Mouse (Mus musculus) CH12F3 (cell line): ENCODE measurements at regions not wholly inside any gene's neighbourhood (a gene's known extent, or its start where the extent isn't known, plus 50 kb on each side); places are given as distances from the start of the nearest gene placed in this dataset.

Experiments used
- in situ Hi-C: fragments of 300-500 bp; cut with MboI; formaldehyde crosslinking; loops from 2 replicates; pipeline ENCODE4 v1.14.3; 2020; ENCODE audit warnings: low sequenced_read_pairs

- in situ Hi-C loops, result no loop called here
Measured at GRCm38 (mm10) chr1:73160199-73160598, 144.5 kb upstream of the Tnp1 start.

- in situ Hi-C loops, result no loop called here
Measured at GRCm38 (mm10) chr1:73159405-73159976, 143.8 kb upstream of the Tnp1 start.

- in situ Hi-C loops, result no loop called here
Measured at GRCm38 (mm10) chr1:73153438-73154097, 137.9 kb upstream of the Tnp1 start.

- in situ Hi-C loops, result no loop called here
Measured at GRCm38 (mm10) chr1:73149926-73150325, 134.2 kb upstream of the Tnp1 start.

- in situ Hi-C loops, result no loop called here
Measured at GRCm38 (mm10) chr1:73142845-73143244, 127.1 kb upstream of the Tnp1 start.

GRCm38 (mm10) chr1:73140557-73141345, 125.0 kb upstream of the Tnp1 start:
- in situ Hi-C loops, result no loop called here

GRCm38 (mm10) chr1:73130215-73130861, 114.6 kb upstream of the Tnp1 start:
- in situ Hi-C loops, result no loop called here

GRCm38 (mm10) chr1:73123012-73123411, 107.3 kb upstream of the Tnp1 start:
- in situ Hi-C loops, result no loop called here

- in situ Hi-C loops, result no loop called here
Measured at GRCm38 (mm10) chr1:73118661-73119060, 103.0 kb upstream of the Tnp1 start.

GRCm38 (mm10) chr1:73116526-73116925, 100.8 kb upstream of the Tnp1 start:
- in situ Hi-C loops, result no loop called here

- in situ Hi-C loops, result no loop called here
Measured at GRCm38 (mm10) chr1:73115854-73116253, 100.1 kb upstream of the Tnp1 start.

- in situ Hi-C loops, result no loop called here
Measured at GRCm38 (mm10) chr1:73113137-73113536, 97.4 kb upstream of the Tnp1 start.

- in situ Hi-C loops, result no loop called here
Measured at GRCm38 (mm10) chr1:73112711-73113110, 97.0 kb upstream of the Tnp1 start.

GRCm38 (mm10) chr1:73111911-73112310, 96.2 kb upstream of the Tnp1 start:
- in situ Hi-C loops, result no loop called here

- in situ Hi-C loops, result no loop called here
Measured at GRCm38 (mm10) chr1:73105856-73106463, 90.3 kb upstream of the Tnp1 start.

GRCm38 (mm10) chr1:73097645-73098440, 82.1 kb upstream of the Tnp1 start:
- in situ Hi-C loops, result no loop called here

- in situ Hi-C loops, result no loop called here
Measured at GRCm38 (mm10) chr1:73089636-73090035, 73.9 kb upstream of the Tnp1 start.

GRCm38 (mm10) chr1:73088494-73088893, 72.8 kb upstream of the Tnp1 start:
- in situ Hi-C loops, result no loop called here

- in situ Hi-C loops, result no loop called here
Measured at GRCm38 (mm10) chr1:73084946-73085345, 69.2 kb upstream of the Tnp1 start.

GRCm38 (mm10) chr1:73083396-73083795, 67.7 kb upstream of the Tnp1 start:
- in situ Hi-C loops, result no loop called here
